ENCODE assay signal across 19 mouse cellular contexts in genomic region chr19:60531897-60532296, GRCm38 (mm10).
"Had no signal": no experiment of that assay in that cellular context is flagged by ENCODE, and none has a peak within 500 bp of the region (broad histone marks: within the 10 kb centered on the region; RNA-seq: fewer than 3 reads in every experiment).

No protein-coding gene starts in this region.

- H3K4me1 ChIP-seq: midbrain, embryonic 10.5 days; midbrain, embryonic 12.5 days; neural tube, embryonic 13.5 days; neural tube, embryonic 15.5 days had no signal

- H3K9me3 ChIP-seq: midbrain, embryonic 10.5 days; midbrain, embryonic 12.5 days; neural tube, embryonic 13.5 days; neural tube, embryonic 15.5 days had no signal

- H3K27me3 ChIP-seq: midbrain, embryonic 12.5 days; neural tube, embryonic 13.5 days; neural tube, embryonic 15.5 days had no signal

- H3K4me2 ChIP-seq: lung, embryonic 14.5 days; midbrain, embryonic 12.5 days; neural tube, embryonic 13.5 days; neural tube, embryonic 15.5 days had no signal

- ATAC-seq: midbrain, embryonic 16.5 days had no signal

- H3K4me3 ChIP-seq: midbrain, embryonic 10.5 days; midbrain, embryonic 12.5 days; myocyte; neural tube, embryonic 13.5 days; neural tube, embryonic 15.5 days had no signal

- H3K27ac ChIP-seq: midbrain, embryonic 10.5 days; midbrain, embryonic 12.5 days; neural tube, embryonic 13.5 days; neural tube, embryonic 15.5 days had no signal

- H3K9ac ChIP-seq: lung, embryonic 14.5 days; midbrain, embryonic 12.5 days; neural tube, embryonic 13.5 days; neural tube, embryonic 15.5 days had no signal

- DNase-seq: lung, adult 18-20 months; lung, embryonic 14.5 days; lung, postnatal 10 days; lung, postnatal 4 days; midbrain, embryonic 14.5 days; retina, postnatal 1 day; right cerebral cortex, adult 18-20 months; right cerebral cortex, postnatal 25 days; right cerebral cortex, postnatal 4 days; spleen, adult 18-20 months; thymus, adult 18-20 months; thymus, postnatal 14 days; thymus, postnatal 36 days had no signal
